Mouse (Mus musculus) midbrain, embryonic 10.5 days (tissue): ENCODE measurements around the gene Vil1. TPM values are rescaled to one million over a fixed set of nuclear protein-coding genes. Genes with fewer than 3 reads are reported as not detected.

Source experiments
- DNase-seq: peaks from one replicate; pipeline ENCODE4 v3.0.0-alpha.2; 2017; ENCODE audit warnings: low spot score
- H3K27ac ChIP-seq: fragments of 300-500 bp; sonication (generic); replicated peaks from 2 replicates; pipeline ENCODE4 v1.5.1; 2016; ENCODE audit warnings: mild to moderate bottlenecking
- H3K27me3 ChIP-seq: fragments of 300-500 bp; sonication (generic); 2 replicates; pipeline ENCODE4 v1.6.1; 2016; ENCODE audit warnings: low read depth, mild to moderate bottlenecking; ENCODE audit not compliant: poor library complexity, severe bottlenecking
- H3K36me3 ChIP-seq: fragments of 300-500 bp; sonication (generic); 2 replicates; pipeline ENCODE4 v1.6.1; 2016; ENCODE audit warnings: mild to moderate bottlenecking, moderate library complexity
- H3K4me1 ChIP-seq: fragments of 300-500 bp; sonication (generic); 2 replicates; pipeline ENCODE4 v1.6.1; 2016
- H3K4me3 ChIP-seq: fragments of 300-500 bp; sonication (generic); 2 replicates; pipeline ENCODE4 v1.5.1; 2016; ENCODE audit warnings: mild to moderate bottlenecking, moderate library complexity
- H3K9me3 ChIP-seq: fragments of 300-500 bp; sonication (generic); replicated peaks from 2 replicates; pipeline ENCODE4 v1.6.1; 2016; ENCODE audit warnings: mild to moderate bottlenecking
- WGBS: fragments of 180-500 bp; shearing (Covaris S2); methylation state at CpG from one replicate; pipeline ENCODE4 v1.1.7; 2016; 5-methylcytosine and 5-hydroxymethylcytosine counted together
- microRNA counts: library from miRNA; unstranded; fragments of <30 nt; microRNA quantifications from one replicate; lab custom pipeline; 2017
- microRNA-seq: library from miRNA; unstranded; fragments of <30 nt; microRNA quantifications from one replicate; pipeline ENCODE4, GENCODE M21; 2017
- polyA plus RNA-seq: library from polyadenylated mRNA; unstranded; fragments of >200 nt; fragmentation: Nextera tagmentation; extraction: Ambion mirVana; gene quantifications from 2 replicates; pipeline ENCODE4 v1.2.1, GENCODE M21; 2016

Gene Vil1
- polyA plus RNA-seq, 1 experiment from 2014 or later = 0.15 TPM

DNA sequence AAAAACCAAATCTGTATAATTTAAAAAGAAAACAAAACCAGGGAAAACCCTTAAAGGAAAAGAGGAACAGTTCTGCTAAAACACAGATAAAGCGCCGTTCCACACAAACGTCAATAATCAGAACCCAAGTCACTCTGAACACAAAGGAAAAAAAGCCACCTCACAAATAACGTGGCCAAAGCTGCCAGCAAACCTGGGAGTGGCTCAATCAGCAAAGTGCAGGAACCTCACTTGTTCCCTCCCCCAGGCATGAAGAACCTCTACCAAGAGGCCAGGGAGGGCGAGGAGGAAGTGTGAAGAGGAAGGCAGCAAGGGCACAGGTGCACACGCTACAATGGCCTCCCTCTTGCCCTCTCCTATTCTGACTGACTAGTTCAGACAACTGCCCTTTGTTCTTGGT, 26.4 kb downstream of the Vil1 start:
- Histone ChIP-seq H3K36me3 (peaks cover 74% of the 10 kb centered on the region), H3K27me3 (no peaks in the 10 kb centered on the region), H3K4me1 (no peaks in the 10 kb centered on the region), H3K4me3 (no peak overlapping the region), H3K27ac (no peak overlapping the region), H3K9me3 (no peaks in the 10 kb centered on the region)
- DNase-seq = no peak
- WGBS = 91% methylated on average over 6 of the region's 6 CpGs

DNA sequence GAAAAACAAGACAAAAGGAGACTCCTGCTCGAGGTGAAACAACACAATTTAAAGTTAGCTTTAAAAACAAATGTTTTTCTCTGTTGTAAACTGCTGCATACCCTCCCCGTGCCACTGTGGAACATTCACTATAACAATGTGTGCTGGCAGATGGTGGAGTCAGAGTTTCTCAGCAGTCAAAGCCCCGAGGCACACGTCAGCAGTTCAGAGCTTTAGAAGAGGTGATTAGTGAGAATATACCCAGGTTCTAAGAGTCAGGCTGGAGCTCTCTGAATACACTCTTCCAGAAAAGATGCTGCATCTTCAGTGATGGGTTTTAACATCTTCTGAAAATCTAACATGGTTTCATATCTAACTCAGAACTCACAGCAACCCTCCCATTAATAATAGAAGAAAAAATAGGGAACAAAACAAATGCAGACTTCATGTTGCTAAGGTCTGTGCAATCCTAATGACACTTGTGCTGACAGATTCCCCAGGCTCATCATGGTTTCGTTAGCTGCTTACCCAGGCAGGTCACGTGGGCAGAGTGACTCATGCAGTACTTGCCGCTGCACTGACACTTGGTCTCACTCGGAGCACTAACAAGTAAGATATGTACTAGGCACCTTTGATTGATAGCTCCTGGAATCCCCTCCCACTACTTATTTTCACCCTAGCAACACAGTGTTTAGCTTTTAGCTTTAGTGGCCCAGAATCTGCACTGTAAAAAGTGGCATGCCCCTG, 28.7 kb downstream of the Vil1 start:
- WGBS = 88% methylated on average over 8 of the region's 8 CpGs
- Histone ChIP-seq H3K9me3 (no peaks in the 10 kb centered on the region), H3K4me1 (no peaks in the 10 kb centered on the region), H3K27me3 (no peaks in the 10 kb centered on the region), H3K36me3 (peaks cover 97% of the 10 kb centered on the region), H3K4me3 (no peak overlapping the region), H3K27ac (no peak overlapping the region)
- DNase-seq = no peak

DNA sequence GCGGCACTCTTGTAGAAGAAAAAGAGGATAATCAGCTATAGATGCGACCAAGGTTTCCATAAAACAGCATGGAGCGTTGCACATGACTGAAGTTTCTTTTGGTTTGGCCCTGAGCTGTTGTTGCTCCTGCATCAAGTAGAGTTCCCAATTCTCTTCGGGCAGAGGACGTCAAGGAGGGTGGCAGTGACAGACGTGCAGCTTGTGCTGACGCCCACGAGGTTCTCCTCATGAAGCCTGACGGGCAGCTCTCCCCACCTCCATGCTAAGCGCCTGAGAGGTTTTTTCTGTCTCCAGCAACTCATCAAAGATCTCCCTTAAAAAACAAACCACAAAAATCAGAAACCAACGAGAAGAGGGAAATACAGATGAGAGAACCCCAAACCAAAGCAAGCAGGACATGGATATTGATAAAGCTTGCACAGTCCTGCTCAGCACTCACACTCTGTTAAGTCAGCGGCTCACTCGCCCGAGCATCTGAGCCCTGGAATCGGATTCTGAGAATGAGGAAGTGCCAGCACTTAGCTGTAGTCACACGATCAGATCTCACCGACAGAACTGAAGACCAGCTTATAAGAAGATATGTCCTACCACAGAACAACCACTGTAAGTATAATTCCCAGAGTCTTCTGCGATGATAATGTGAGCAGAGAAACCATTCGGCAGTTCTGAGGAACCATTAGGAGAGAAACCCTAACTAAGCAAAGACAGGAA, 30.1 kb downstream of the Vil1 start:
- no peaks in the 10 kb centered on the region for H3K9me3 ChIP-seq
- no peaks in the 10 kb centered on the region for H3K4me1 ChIP-seq
- no peak overlapping the region for H3K4me3 ChIP-seq
- no peak overlapping the region for H3K27ac ChIP-seq
- WGBS = 92% methylated on average over 19 of the region's 19 CpGs
- no peaks in the 10 kb centered on the region for H3K27me3 ChIP-seq
- no peak for DNase-seq
- H3K36me3 ChIP-seq = peaks cover 98% of the 10 kb centered on the region

DNA sequence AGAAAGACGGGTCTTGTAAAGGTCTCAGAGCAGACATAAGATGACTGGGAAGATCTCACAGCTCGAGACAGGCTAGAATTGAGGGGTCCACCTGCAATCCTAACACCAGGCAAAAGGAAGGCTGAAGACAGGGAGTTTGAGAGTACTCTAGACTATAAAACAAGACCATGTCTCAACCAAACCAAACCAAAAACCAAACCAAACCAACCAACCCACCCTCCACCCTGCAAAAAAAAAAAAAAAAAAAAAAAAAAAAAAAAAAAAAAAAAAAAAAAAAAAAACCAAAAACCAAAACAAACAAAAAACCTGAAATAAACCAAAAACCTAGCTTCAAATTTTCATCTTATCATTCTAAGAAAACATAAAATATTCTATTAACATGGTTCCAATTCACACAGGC, 35.4 kb downstream of the Vil1 start:
- Histone ChIP-seq H3K9me3 (no peaks in the 10 kb centered on the region), H3K27me3 (no peaks in the 10 kb centered on the region), H3K36me3 (peaks cover 95% of the 10 kb centered on the region), H3K4me3 (no peak overlapping the region), H3K27ac (no peak overlapping the region), H3K4me1 (no peaks in the 10 kb centered on the region)
- DNase-seq = no peak
- 91% methylated on average over 2 of the region's 2 CpGs for WGBS

DNA sequence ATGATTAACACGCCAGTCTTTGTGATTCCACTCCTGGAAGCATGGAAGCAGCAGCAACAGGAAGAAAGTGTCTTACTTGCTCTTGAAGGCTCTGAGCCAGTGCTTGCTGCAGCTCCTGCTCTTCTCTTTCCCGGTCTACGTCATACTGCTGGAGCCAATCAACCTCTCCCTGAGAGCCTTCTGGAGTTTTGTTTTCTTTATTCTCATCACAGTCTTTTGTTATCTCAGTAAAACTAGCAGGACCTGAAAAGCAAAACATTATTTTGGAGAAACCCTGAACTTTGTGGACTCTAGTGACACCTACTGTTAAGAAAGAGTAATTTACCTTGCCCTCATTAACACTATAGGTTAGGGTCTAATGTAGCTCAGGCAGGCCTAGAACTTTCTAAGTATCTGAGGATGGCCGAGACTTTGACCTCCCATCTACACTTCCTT, 43.5 kb downstream of the Vil1 start:
- no peak for DNase-seq
- Histone ChIP-seq H3K4me3 (no peak overlapping the region), H3K27me3 (no peaks in the 10 kb centered on the region), H3K27ac (no peak overlapping the region), H3K36me3 (peaks cover 97% of the 10 kb centered on the region), H3K4me1 (no peaks in the 10 kb centered on the region), H3K9me3 (no peaks in the 10 kb centered on the region)
- WGBS = 78% methylated on average over 4 of the region's 4 CpGs

DNA sequence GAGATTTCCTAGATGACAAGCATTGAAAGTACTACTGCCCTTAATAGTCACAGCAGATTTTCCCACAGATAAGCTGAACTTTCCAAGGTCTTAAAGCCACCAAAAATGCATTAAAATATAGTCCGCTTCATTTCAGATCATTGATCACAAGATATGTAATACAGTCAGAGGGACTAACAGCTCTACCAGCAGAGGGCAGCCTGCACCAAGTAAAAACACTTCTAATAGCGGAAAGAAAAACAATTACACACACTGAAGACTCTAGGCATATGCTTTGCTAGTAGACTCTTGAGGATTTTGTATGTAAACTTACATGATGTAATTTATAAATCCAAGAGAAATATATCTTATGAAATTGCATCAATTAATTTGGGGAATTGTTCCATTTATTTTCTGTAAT, 51.1 kb downstream of the Vil1 start:
- no peak overlapping the region for H3K27ac ChIP-seq
- WGBS = 80% methylated on average over 2 of the region's 2 CpGs
- no peak overlapping the region for H3K4me3 ChIP-seq
- no peaks in the 10 kb centered on the region for H3K27me3 ChIP-seq
- H3K4me1 ChIP-seq = no peaks in the 10 kb centered on the region
- H3K9me3 ChIP-seq = no peaks in the 10 kb centered on the region
- peaks cover 96% of the 10 kb centered on the region for H3K36me3 ChIP-seq
- DNase-seq = no peak

MicroRNAs within 50 kb of the gene (microRNA counts, 519-probe panel; counts per million panel counts)
- microRNA mmu-miR-26b (lab: Ali Mortazavi, UCI) = 2,076 counts per million, percentile 4 among the panel's probes with 10 or more counts

Small RNAs within 50 kb of the gene (microRNA-seq; reads per million reads assigned to microRNA genes)
- gene Mir26b = 31,304 reads per million, percentile 99 among the genes with 10 or more reads in this experiment

Other genes with a start within 250 kb of the Vil1 start
- not detected in 2 replicates for gene Cxcr1, start 214.7 kb upstream of the Vil1 start, polyA plus RNA-seq
- 353 and 368 TPM in 2 replicates for gene Arpc2, start 173.3 kb upstream of the Vil1 start, polyA plus RNA-seq
- 0.25 TPM in 2 replicates for gene Gpbar1, start 130.8 kb upstream of the Vil1 start, polyA plus RNA-seq
- gene Aamp, start 124.6 kb upstream of the Vil1 start, polyA plus RNA-seq = 241 and 246 TPM in 2 replicates
- 99.5 and 107 TPM in 2 replicates for gene Pnkd, start 124.4 kb upstream of the Vil1 start, polyA plus RNA-seq
- 8.6 TPM in 2 replicates for gene Tmbim1, start 103.8 kb upstream of the Vil1 start, polyA plus RNA-seq
- gene Catip, start 47.3 kb upstream of the Vil1 start, polyA plus RNA-seq = 0.12 and 0.22 TPM in 2 replicates
- gene Slc11a1, start 34.2 kb upstream of the Vil1 start, polyA plus RNA-seq = 1.4 and 2.2 TPM in 2 replicates
- 31.8 and 34.4 TPM in 2 replicates for gene Ctdsp1, start 17.9 kb upstream of the Vil1 start, polyA plus RNA-seq
- gene Cnot9, start 96.7 kb downstream of the Vil1 start, polyA plus RNA-seq = 103 and 104 TPM in 2 replicates
- gene Plcd4, start 133.5 kb downstream of the Vil1 start, polyA plus RNA-seq = 2.0 and 2.8 TPM in 2 replicates
- 50.1 and 51.5 TPM in 2 replicates for gene Usp37, start 134.9 kb downstream of the Vil1 start, polyA plus RNA-seq
- gene Zfp142, start 178.9 kb downstream of the Vil1 start, polyA plus RNA-seq = 9.3 and 10.0 TPM in 2 replicates
- gene Bcs1l, start 178.9 kb downstream of the Vil1 start, polyA plus RNA-seq = 18.9 and 20.2 TPM in 2 replicates
- 33.7 and 37.8 TPM in 2 replicates for gene Rnf25, start 192.0 kb downstream of the Vil1 start, polyA plus RNA-seq
- 13.8 and 17.3 TPM in 2 replicates for gene Stk36, start 192.1 kb downstream of the Vil1 start, polyA plus RNA-seq